Mouse (Mus musculus): Measurements from ENCODE around the gene Thap4. TPM values are rescaled to one million over a fixed set of nuclear protein-coding genes. Genes with fewer than 3 reads are reported as not detected.

Thap4 gene
- total and polyA plus RNA-seq, 2 experiments from 2014 or later: 57.1 to 63.3 TPM

GRCm38 (mm10) chr1:93704341-93704740 lies 50.3 kb downstream of the Thap4 start:
- Histone ChIP-seq H3K9ac (replicated peaks; ENCODE audit: low read length, poor library complexity, severe bottlenecking) (no peak overlapping the region), H3K4me2 (ENCODE audit: low read depth, low read length, poor library complexity, severe bottlenecking) (no peak overlapping the region), H3K4me3 (ENCODE audit: low read depth, low read length) (no peak overlapping the region), H3K36me3 (ENCODE audit: insufficient read depth, low read length) (peaks cover 13% of the 10 kb centered on the region), H3K27ac (ENCODE audit: low read depth, low read length) (no peak overlapping the region), H3K9me3 (ENCODE audit: low read length) (no peaks in the 10 kb centered on the region), H3K4me1 (ENCODE audit: insufficient read depth, low read length) (no peaks in the 10 kb centered on the region), H3K27me3 (ENCODE audit: insufficient read depth, low read length) (no peaks in the 10 kb centered on the region)
- DNase-seq (ENCODE audit: low spot score) (no peak), ATAC-seq (ENCODE audit: low FRiP score) (no peak)
- TF ChIP-seq CTCF (IDR thresholded peaks at IDR 0.05): no peak
- 90% methylated on average over 9 of the region's 9 CpGs for WGBS

GRCm38 (mm10) chr1:93703472-93704048 lies 51.1 kb downstream of the Thap4 start:
- no peak for ATAC-seq (ENCODE audit: low FRiP score)
- Histone ChIP-seq H3K4me2 (ENCODE audit: low read depth, low read length, poor library complexity, severe bottlenecking) (no peak overlapping the region), H3K4me3 (ENCODE audit: low read depth, low read length) (no peak overlapping the region), H3K27me3 (ENCODE audit: insufficient read depth, low read length) (no peaks in the 10 kb centered on the region), H3K27ac (ENCODE audit: low read depth, low read length) (no peak overlapping the region), H3K9ac (replicated peaks; ENCODE audit: low read length, poor library complexity, severe bottlenecking) (no peak overlapping the region), H3K36me3 (ENCODE audit: insufficient read depth, low read length) (peaks cover 13% of the 10 kb centered on the region), H3K9me3 (ENCODE audit: low read length) (no peaks in the 10 kb centered on the region), H3K4me1 (ENCODE audit: insufficient read depth, low read length) (no peaks in the 10 kb centered on the region)
- DNase-seq (ENCODE audit: low spot score): no peak
- TF ChIP-seq CTCF (IDR thresholded peaks at IDR 0.05): no peak
- WGBS: 94% methylated on average over 10 of the region's 10 CpGs

DNA sequence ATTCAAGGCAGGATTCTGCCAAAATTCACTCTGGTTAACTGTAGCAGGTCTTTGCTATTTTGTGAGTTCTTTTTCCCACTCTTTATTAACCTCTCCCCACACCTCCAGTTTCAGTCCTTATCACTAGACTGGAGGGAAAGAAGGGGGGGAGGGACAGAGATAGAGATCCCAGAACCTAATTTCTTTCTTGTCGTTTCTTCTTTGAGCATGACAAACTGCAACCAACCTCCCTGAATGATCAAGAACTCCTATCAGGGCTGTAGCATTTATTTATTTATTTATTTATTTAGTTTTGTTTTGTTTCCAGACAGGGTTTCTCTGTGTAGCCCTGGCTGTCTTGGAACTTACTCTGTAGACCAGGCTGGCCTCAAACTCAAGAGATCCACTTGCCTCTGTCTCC lies 52.6 kb downstream of the Thap4 start:
- H3K4me2 ChIP-seq (ENCODE audit: low read depth, low read length, poor library complexity, severe bottlenecking): no peak overlapping the region
- no peak overlapping the region for H3K27ac ChIP-seq (ENCODE audit: low read depth, low read length)
- H3K9me3 ChIP-seq (ENCODE audit: low read length): no peaks in the 10 kb centered on the region
- no peak for ATAC-seq (ENCODE audit: low FRiP score)
- H3K36me3 ChIP-seq (ENCODE audit: insufficient read depth, low read length): peaks cover 13% of the 10 kb centered on the region
- DNase-seq (ENCODE audit: low spot score): no peak
- no peaks in the 10 kb centered on the region for H3K27me3 ChIP-seq (ENCODE audit: insufficient read depth, low read length)
- H3K4me1 ChIP-seq (ENCODE audit: insufficient read depth, low read length): no peaks in the 10 kb centered on the region
- 93% methylated on average over 1 of the region's 1 CpGs for WGBS
- H3K4me3 ChIP-seq (ENCODE audit: low read depth, low read length): no peak overlapping the region
- no peak for TF ChIP-seq CTCF (IDR thresholded peaks at IDR 0.05)
- H3K9ac ChIP-seq (replicated peaks; ENCODE audit: low read length, poor library complexity, severe bottlenecking): no peak overlapping the region

GRCm38 (mm10) chr1:93699159-93699558 lies 55.5 kb downstream of the Thap4 start:
- H3K4me3 ChIP-seq (ENCODE audit: low read depth, low read length): no peak overlapping the region
- no peaks in the 10 kb centered on the region for H3K27me3 ChIP-seq (ENCODE audit: insufficient read depth, low read length)
- no peak for TF ChIP-seq CTCF (IDR thresholded peaks at IDR 0.05)
- H3K36me3 ChIP-seq (ENCODE audit: insufficient read depth, low read length): peaks cover 9% of the 10 kb centered on the region
- H3K4me2 ChIP-seq (ENCODE audit: low read depth, low read length, poor library complexity, severe bottlenecking): no peak overlapping the region
- H3K4me1 ChIP-seq (ENCODE audit: insufficient read depth, low read length): no peaks in the 10 kb centered on the region
- no peaks in the 10 kb centered on the region for H3K9me3 ChIP-seq (ENCODE audit: low read length)
- 88% methylated on average over 4 of the region's 4 CpGs for WGBS
- DNase-seq (ENCODE audit: low spot score) (no peak), ATAC-seq (ENCODE audit: low FRiP score) (no peak)
- H3K9ac ChIP-seq (replicated peaks; ENCODE audit: low read length, poor library complexity, severe bottlenecking): no peak overlapping the region
- no peak overlapping the region for H3K27ac ChIP-seq (ENCODE audit: low read depth, low read length)

GRCm38 (mm10) chr1:93697317-93697716 lies 57.3 kb downstream of the Thap4 start:
- no peak for TF ChIP-seq CTCF (IDR thresholded peaks at IDR 0.05)
- Histone ChIP-seq H3K4me2 (ENCODE audit: low read depth, low read length, poor library complexity, severe bottlenecking) (no peak overlapping the region), H3K4me3 (ENCODE audit: low read depth, low read length) (no peak overlapping the region), H3K9me3 (ENCODE audit: low read length) (no peaks in the 10 kb centered on the region), H3K9ac (replicated peaks; ENCODE audit: low read length, poor library complexity, severe bottlenecking) (no peak overlapping the region), H3K36me3 (ENCODE audit: insufficient read depth, low read length) (peaks cover 3% of the 10 kb centered on the region; the same call in 1 of the 2 replicates), H3K27ac (ENCODE audit: low read depth, low read length) (no peak overlapping the region), H3K4me1 (ENCODE audit: insufficient read depth, low read length) (no peaks in the 10 kb centered on the region), H3K27me3 (ENCODE audit: insufficient read depth, low read length) (no peaks in the 10 kb centered on the region)
- 74% methylated on average over 3 of the region's 3 CpGs for WGBS
- ATAC-seq (ENCODE audit: low FRiP score) (no peak), DNase-seq (ENCODE audit: low spot score) (no peak)

DNA sequence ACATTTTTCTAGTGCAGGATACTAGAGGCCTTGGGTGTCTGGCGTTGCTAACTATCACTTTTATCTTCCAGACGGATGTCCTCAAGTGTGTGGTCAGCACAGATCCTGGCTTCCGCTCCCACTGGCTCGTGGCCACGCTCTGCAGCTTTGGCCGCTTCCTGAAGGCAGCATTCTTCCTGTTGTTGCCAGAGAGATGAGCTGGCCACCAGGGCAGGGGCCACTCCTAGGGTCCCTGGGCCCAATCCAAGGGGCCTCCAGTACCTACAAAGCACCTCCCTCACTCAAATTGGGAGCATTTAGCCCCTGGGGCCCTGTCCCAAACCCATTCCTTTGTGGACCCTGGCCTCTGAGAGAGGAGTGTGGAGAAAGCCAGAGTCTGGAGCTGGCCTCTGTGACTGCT lies 59.7 kb downstream of the Thap4 start:
- Histone ChIP-seq H3K36me3 (ENCODE audit: insufficient read depth, low read length) (peaks cover 15% of the 10 kb centered on the region), H3K4me3 (ENCODE audit: low read depth, low read length) (no peak overlapping the region), H3K27me3 (ENCODE audit: insufficient read depth, low read length) (no peaks in the 10 kb centered on the region), H3K27ac (ENCODE audit: low read depth, low read length) (no peak overlapping the region), H3K4me2 (ENCODE audit: low read depth, low read length, poor library complexity, severe bottlenecking) (no peak overlapping the region), H3K9ac (replicated peaks; ENCODE audit: low read length, poor library complexity, severe bottlenecking) (no peak overlapping the region), H3K9me3 (ENCODE audit: low read length) (no peaks in the 10 kb centered on the region), H3K4me1 (ENCODE audit: insufficient read depth, low read length) (no peaks in the 10 kb centered on the region)
- ATAC-seq (ENCODE audit: low FRiP score) (no peak), DNase-seq (ENCODE audit: low spot score) (no peak)
- 79% methylated on average over 6 of the region's 6 CpGs for WGBS
- TF ChIP-seq CTCF (IDR thresholded peaks at IDR 0.05): no peak
